Mouse (Mus musculus): ENCODE measurements around the gene Cpxm2. TPM values are rescaled to one million over a fixed set of nuclear protein-coding genes. Genes with fewer than 3 reads are reported as not detected.

Cpxm2 gene
- polyA plus RNA-seq, 1 experiment from 2014 or later = 7.7 TPM

DNA sequence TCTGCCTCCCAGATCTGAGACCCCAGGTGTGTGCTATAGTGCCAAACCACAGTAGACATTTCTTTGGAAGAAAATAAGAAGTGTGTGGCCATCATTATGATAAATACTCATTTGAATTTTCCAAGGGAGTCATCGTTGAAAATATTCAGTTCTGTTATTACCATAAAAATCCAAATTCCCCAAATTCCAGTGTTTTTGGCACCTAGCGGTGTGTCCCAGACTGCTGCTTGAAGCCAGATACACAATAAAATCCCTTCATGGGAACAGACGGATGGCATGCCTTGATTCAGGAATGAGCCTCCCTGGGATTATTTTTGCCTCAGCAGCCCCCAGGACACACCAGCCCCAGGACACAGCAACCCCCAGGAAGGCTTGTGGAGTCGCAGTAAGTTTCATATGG, 34.7 kb downstream of the Cpxm2 start:
- Histone ChIP-seq H3K36me3 (ENCODE audit: insufficient read depth, low read length) (no peaks in the 10 kb centered on the region), H3K9ac (ENCODE audit: low read depth, low read length) (no peak overlapping the region), H3K4me1 (replicated peaks; ENCODE audit: insufficient read depth, low read length) (no peaks in the 10 kb centered on the region), H3K27me3 (ENCODE audit: insufficient read depth, low read length) (no peaks in the 10 kb centered on the region), H3K9me3 (replicated peaks; ENCODE audit: low read length) (no peaks in the 10 kb centered on the region), H3K27ac (no peak overlapping the region), H3K4me2 (ENCODE audit: low read length) (no peak overlapping the region), H3K4me3 (replicated peaks; ENCODE audit: low read depth, low read length) (no peak overlapping the region)
- DNase-seq (ENCODE audit: low spot score) (no peak), ATAC-seq (replicated peaks; ENCODE audit: low FRiP score, low read depth) (no peak)
- TF ChIP-seq CTCF (IDR thresholded peaks at IDR 0.05; ENCODE audit: low read depth) = no peak
- 86% methylated on average over 4 of the region's 4 CpGs for WGBS

DNA sequence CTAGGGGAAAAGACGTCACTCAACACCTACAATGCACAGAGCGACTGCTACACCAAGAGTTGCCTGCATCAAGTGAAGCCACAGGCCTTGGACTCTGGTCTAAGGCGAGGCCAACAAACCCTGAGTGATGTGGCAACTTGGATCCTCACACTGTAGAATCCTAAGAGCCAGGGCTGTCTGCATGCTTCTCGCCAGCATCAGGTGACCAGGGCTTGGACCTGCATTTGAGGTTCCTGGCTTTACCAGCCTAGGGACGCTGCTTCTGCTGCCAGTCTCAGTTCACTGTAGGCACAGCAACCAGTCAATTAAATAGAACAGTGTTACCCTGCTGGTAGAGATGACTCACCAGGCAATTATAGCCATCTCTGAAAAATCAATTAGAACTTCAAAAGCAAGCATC, 42.8 kb downstream of the Cpxm2 start:
- no peaks in the 10 kb centered on the region for H3K9me3 ChIP-seq (replicated peaks; ENCODE audit: low read length)
- H3K4me2 ChIP-seq (ENCODE audit: low read length) = no peak overlapping the region
- no peak for ATAC-seq (replicated peaks; ENCODE audit: low FRiP score, low read depth)
- DNase-seq (ENCODE audit: low spot score) = no peak
- H3K4me1 ChIP-seq (replicated peaks; ENCODE audit: insufficient read depth, low read length) = no peaks in the 10 kb centered on the region
- H3K27ac ChIP-seq = no peak overlapping the region
- TF ChIP-seq CTCF (IDR thresholded peaks at IDR 0.05; ENCODE audit: low read depth) = no peak
- no peaks in the 10 kb centered on the region for H3K36me3 ChIP-seq (ENCODE audit: insufficient read depth, low read length)
- H3K9ac ChIP-seq (ENCODE audit: low read depth, low read length) = no peak overlapping the region
- 68% methylated on average over 5 of the region's 5 CpGs for WGBS
- no peaks in the 10 kb centered on the region for H3K27me3 ChIP-seq (ENCODE audit: insufficient read depth, low read length)
- no peak overlapping the region for H3K4me3 ChIP-seq (replicated peaks; ENCODE audit: low read depth, low read length)

DNA sequence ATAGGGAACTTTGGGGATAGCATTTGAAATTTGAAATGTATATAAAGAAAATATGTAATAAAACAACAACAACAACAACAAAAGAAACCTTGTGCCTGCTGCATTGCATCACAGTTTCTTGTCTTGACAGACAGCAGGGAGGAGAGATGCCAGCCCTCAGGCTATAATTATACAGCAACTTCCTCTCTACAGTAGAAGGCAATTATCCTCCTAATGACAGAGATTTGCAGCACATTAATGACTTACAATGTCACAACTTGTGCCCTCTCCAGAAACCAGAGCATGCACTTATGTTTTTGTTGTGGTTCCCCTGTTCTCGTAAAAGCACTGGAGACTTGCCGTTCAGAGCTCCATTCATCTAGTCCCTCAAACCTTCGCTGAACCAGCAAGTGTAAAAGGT, 44.2 kb downstream of the Cpxm2 start:
- Histone ChIP-seq H3K4me2 (ENCODE audit: low read length) (no peak overlapping the region), H3K4me3 (replicated peaks; ENCODE audit: low read depth, low read length) (no peak overlapping the region), H3K27ac (no peak overlapping the region), H3K36me3 (ENCODE audit: insufficient read depth, low read length) (no peaks in the 10 kb centered on the region), H3K4me1 (replicated peaks; ENCODE audit: insufficient read depth, low read length) (no peaks in the 10 kb centered on the region), H3K9ac (ENCODE audit: low read depth, low read length) (no peak overlapping the region), H3K9me3 (replicated peaks; ENCODE audit: low read length) (no peaks in the 10 kb centered on the region), H3K27me3 (ENCODE audit: insufficient read depth, low read length) (no peaks in the 10 kb centered on the region)
- DNase-seq (ENCODE audit: low spot score) = no peak
- TF ChIP-seq CTCF (IDR thresholded peaks at IDR 0.05; ENCODE audit: low read depth) = no peak
- ATAC-seq (replicated peaks; ENCODE audit: low FRiP score, low read depth) = no peak
- WGBS = 49% methylated on average over 3 of the region's 3 CpGs

DNA sequence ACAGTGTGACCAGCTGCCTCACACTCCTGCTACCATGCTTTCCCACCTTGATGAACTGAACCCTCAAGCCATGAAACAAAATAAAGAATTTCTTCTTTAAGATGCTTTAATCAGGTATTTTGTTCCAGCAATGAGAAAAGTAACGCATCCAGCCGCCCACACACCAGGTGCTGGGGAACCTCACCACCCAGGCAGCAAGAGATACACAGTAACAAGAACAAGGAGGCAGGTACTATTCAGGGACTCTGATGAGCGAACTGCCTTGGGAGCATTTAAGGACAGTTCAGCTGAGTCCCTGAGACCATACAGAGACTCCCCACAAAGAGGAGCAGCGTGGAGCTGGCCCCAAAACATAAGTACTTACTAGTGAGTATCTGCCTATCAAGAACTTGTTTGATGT, 47.6 kb downstream of the Cpxm2 start:
- H3K36me3 ChIP-seq (ENCODE audit: insufficient read depth, low read length) = no peaks in the 10 kb centered on the region
- H3K27me3 ChIP-seq (ENCODE audit: insufficient read depth, low read length) = no peaks in the 10 kb centered on the region
- DNase-seq (ENCODE audit: low spot score) (no peak), ATAC-seq (replicated peaks; ENCODE audit: low FRiP score, low read depth) (no peak)
- H3K9me3 ChIP-seq (replicated peaks; ENCODE audit: low read length) = no peaks in the 10 kb centered on the region
- no peak overlapping the region for H3K27ac ChIP-seq
- no peak overlapping the region for H3K9ac ChIP-seq (ENCODE audit: low read depth, low read length)
- no peak overlapping the region for H3K4me3 ChIP-seq (replicated peaks; ENCODE audit: low read depth, low read length)
- WGBS = 86% methylated on average over 4 of the region's 4 CpGs
- no peak overlapping the region for H3K4me2 ChIP-seq (ENCODE audit: low read length)
- TF ChIP-seq CTCF (IDR thresholded peaks at IDR 0.05; ENCODE audit: low read depth) = no peak
- no peaks in the 10 kb centered on the region for H3K4me1 ChIP-seq (replicated peaks; ENCODE audit: insufficient read depth, low read length)

DNA sequence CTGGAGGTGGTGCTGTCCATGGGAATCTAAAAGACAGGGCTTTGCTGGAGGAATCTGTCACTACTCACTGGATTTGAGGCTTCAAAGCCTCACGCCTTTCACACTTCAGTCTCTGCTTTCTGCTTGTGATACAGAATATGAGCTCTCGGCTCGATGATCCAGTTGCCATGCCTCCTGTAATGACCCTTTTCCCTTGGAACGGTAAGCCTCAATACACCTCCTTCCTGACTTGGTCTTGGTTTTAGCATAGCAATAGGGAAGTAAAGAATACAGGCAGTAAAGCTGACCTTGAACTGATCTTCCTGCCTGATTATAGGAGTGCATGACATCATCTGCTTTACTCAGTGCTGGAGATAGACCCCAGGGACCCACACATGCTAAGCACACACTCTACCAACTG, 49.2 kb downstream of the Cpxm2 start:
- Histone ChIP-seq H3K4me2 (ENCODE audit: low read length) (no peak overlapping the region), H3K9ac (ENCODE audit: low read depth, low read length) (no peak overlapping the region), H3K9me3 (replicated peaks; ENCODE audit: low read length) (no peaks in the 10 kb centered on the region), H3K27me3 (ENCODE audit: insufficient read depth, low read length) (no peaks in the 10 kb centered on the region), H3K36me3 (ENCODE audit: insufficient read depth, low read length) (no peaks in the 10 kb centered on the region), H3K4me3 (replicated peaks; ENCODE audit: low read depth, low read length) (no peak overlapping the region), H3K27ac (no peak overlapping the region), H3K4me1 (replicated peaks; ENCODE audit: insufficient read depth, low read length) (no peaks in the 10 kb centered on the region)
- no peak for DNase-seq (ENCODE audit: low spot score)
- no peak for TF ChIP-seq CTCF (IDR thresholded peaks at IDR 0.05; ENCODE audit: low read depth)
- 70% methylated on average over 4 of the region's 4 CpGs for WGBS
- ATAC-seq (replicated peaks; ENCODE audit: low FRiP score, low read depth) = no peak

DNA sequence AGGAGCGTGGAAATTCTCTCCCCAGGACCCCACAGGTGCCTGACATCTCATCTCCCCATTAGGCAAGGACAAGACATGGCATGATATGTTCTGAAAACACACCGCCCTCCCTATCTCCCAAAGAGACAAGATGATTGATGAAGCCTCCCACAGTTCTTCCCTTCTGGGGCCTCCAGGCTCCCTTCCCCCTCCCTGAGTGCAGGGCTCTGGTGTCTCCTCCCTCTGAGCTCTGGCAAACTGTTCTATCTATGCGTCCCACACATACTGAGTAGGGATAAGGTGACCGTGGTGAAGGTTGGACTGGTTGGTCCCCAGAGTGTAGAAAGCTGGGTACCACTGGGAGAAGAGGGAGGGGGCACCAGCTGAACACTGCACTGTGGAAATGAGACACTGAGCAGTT, 56.1 kb downstream of the Cpxm2 start:
- Histone ChIP-seq H3K4me3 (replicated peaks; ENCODE audit: low read depth, low read length) (no peak overlapping the region), H3K27me3 (ENCODE audit: insufficient read depth, low read length) (no peaks in the 10 kb centered on the region), H3K9me3 (replicated peaks; ENCODE audit: low read length) (no peaks in the 10 kb centered on the region), H3K4me2 (ENCODE audit: low read length) (no peak overlapping the region), H3K4me1 (replicated peaks; ENCODE audit: insufficient read depth, low read length) (no peaks in the 10 kb centered on the region), H3K9ac (ENCODE audit: low read depth, low read length) (no peak overlapping the region), H3K27ac (no peak overlapping the region), H3K36me3 (ENCODE audit: insufficient read depth, low read length) (no peaks in the 10 kb centered on the region)
- ATAC-seq (replicated peaks; ENCODE audit: low FRiP score, low read depth) (peak; percentile 29), DNase-seq (ENCODE audit: low spot score) (peak; percentile 68)
- TF ChIP-seq CTCF (IDR thresholded peaks at IDR 0.05; ENCODE audit: low read depth) = no peak
- 31% methylated on average over 4 of the region's 4 CpGs for WGBS

DNA sequence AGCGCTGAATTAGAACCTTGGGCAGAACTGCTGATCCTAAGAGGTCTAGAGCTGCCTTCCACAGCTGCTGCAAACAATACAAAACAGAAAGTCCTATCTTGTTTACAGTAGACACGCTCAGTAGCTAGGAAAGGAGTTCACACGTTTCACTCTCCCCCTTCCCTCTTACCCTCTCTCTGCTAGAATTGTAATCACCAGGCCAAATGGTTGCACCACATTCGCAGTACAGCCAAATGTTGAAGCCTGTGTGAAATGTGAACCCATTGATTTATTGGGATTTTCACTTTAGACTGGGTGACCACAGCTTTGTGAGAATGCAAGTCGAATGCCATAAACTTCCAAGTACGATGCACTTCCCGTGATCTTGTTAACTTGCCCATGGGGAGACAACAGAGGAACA, 59.9 kb downstream of the Cpxm2 start:
- H3K4me1 ChIP-seq (replicated peaks; ENCODE audit: insufficient read depth, low read length) = no peaks in the 10 kb centered on the region
- no peak for TF ChIP-seq CTCF (IDR thresholded peaks at IDR 0.05; ENCODE audit: low read depth)
- no peaks in the 10 kb centered on the region for H3K9me3 ChIP-seq (replicated peaks; ENCODE audit: low read length)
- 24% methylated on average over 7 of the region's 7 CpGs for WGBS
- no peak overlapping the region for H3K9ac ChIP-seq (ENCODE audit: low read depth, low read length)
- H3K36me3 ChIP-seq (ENCODE audit: insufficient read depth, low read length) = no peaks in the 10 kb centered on the region
- no peak overlapping the region for H3K4me2 ChIP-seq (ENCODE audit: low read length)
- H3K27ac ChIP-seq = no peak overlapping the region
- ATAC-seq (replicated peaks; ENCODE audit: low FRiP score, low read depth) (no peak), DNase-seq (ENCODE audit: low spot score) (no peak)
- no peaks in the 10 kb centered on the region for H3K27me3 ChIP-seq (ENCODE audit: insufficient read depth, low read length)
- no peak overlapping the region for H3K4me3 ChIP-seq (replicated peaks; ENCODE audit: low read depth, low read length)
